Mouse (Mus musculus) spleen, adult 2 months (tissue): ENCODE measurements around the gene Bhlhe41.

Source experiments
- CTCF ChIP-seq: fragments of 200-500 bp; IDR thresholded peaks from 2 replicates; pipeline ENCODE4 v1.5.1; 2011; ENCODE audit warnings: mild to moderate bottlenecking, inconsistent platforms; ENCODE audit not compliant: insufficient read depth, insufficient read length, insufficient replicate concordance; ENCODE audit errors: extremely low read depth
- POLR2A ChIP-seq: fragments of 200-500 bp; IDR thresholded peaks from 2 replicates; pipeline ENCODE4 v1.6.1; 2011; ENCODE audit warnings: low read depth, low read length, inconsistent platforms

DNA sequence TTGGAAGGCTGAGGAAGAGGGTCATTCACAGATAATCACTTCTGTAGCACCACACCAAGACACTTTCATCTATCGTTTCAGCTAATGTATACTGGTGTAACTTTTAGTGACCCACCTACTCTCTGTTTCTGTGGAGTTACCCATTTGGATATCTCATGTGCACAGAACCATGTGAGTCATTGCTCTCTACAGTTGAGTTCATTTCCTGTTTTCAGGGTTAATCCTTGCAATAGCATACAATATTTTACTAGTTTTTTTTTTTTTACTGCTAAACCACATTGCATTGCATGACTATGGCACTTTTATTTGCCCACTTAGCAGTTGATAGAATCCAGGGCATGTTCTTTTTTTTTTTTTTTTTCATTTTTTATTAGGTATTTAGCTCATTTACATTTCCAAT, 17.7 kb upstream of the Bhlhe41 start:
- TF ChIP-seq POLR2A (no peak), CTCF (no peak)
